Mouse (Mus musculus): ENCODE results near the gene Iqca. TPM values are rescaled to one million over a fixed set of nuclear protein-coding genes. Genes with fewer than 3 reads are reported as not detected.

Gene Iqca
- total RNA-seq, 2 experiments from 2014 or later: not detected

GRCm38 (mm10) chr1:90139729-90140128, 13.5 kb downstream of the Iqca start:
- DNase-seq (ENCODE audit: low spot score in 2 of 2): no peak

- DNase-seq (ENCODE audit: low spot score in 2 of 2): no peak
Observed at GRCm38 (mm10) chr1:90132402-90132801, 20.8 kb downstream of the Iqca start.

- no peak for DNase-seq (ENCODE audit: low spot score in 2 of 2)
Observed at GRCm38 (mm10) chr1:90131982-90132381, 21.2 kb downstream of the Iqca start.

GRCm38 (mm10) chr1:90124561-90124960, 28.6 kb downstream of the Iqca start:
- no peak for DNase-seq (ENCODE audit: low spot score in 2 of 2)

GRCm38 (mm10) chr1:90120706-90121105, 32.5 kb downstream of the Iqca start:
- DNase-seq (ENCODE audit: low spot score in 2 of 2): no peak

GRCm38 (mm10) chr1:90119214-90119613, 34.0 kb downstream of the Iqca start:
- DNase-seq (ENCODE audit: low spot score in 2 of 2): no peak

- no peak for DNase-seq (ENCODE audit: low spot score in 2 of 2)
Observed at GRCm38 (mm10) chr1:90117207-90117606, 36.0 kb downstream of the Iqca start.

GRCm38 (mm10) chr1:90114586-90114985, 38.6 kb downstream of the Iqca start:
- DNase-seq (ENCODE audit: low spot score in 2 of 2): no peak

- no peak for DNase-seq (ENCODE audit: low spot score in 2 of 2)
Observed at GRCm38 (mm10) chr1:90113655-90114244, 39.5 kb downstream of the Iqca start.

GRCm38 (mm10) chr1:90112669-90113068, 40.5 kb downstream of the Iqca start:
- DNase-seq (ENCODE audit: low spot score in 2 of 2): no peak

- DNase-seq (ENCODE audit: low spot score in 2 of 2): no peak
Observed at GRCm38 (mm10) chr1:90111198-90111839, 41.9 kb downstream of the Iqca start.

GRCm38 (mm10) chr1:90103896-90104487, 49.2 kb downstream of the Iqca start:
- DNase-seq (ENCODE audit: low spot score in 2 of 2): no peak

GRCm38 (mm10) chr1:90100360-90101232, 52.6 kb downstream of the Iqca start:
- no peak for DNase-seq (ENCODE audit: low spot score in 2 of 2)

GRCm38 (mm10) chr1:90092816-90093493, 60.2 kb downstream of the Iqca start:
- DNase-seq (ENCODE audit: low spot score in 2 of 2): no peak

GRCm38 (mm10) chr1:90088192-90088990, 64.8 kb downstream of the Iqca start:
- DNase-seq (ENCODE audit: low spot score in 2 of 2): no peak

- no peak for DNase-seq (ENCODE audit: low spot score in 2 of 2)
Observed at GRCm38 (mm10) chr1:90086461-90086860, 66.7 kb downstream of the Iqca start.

- DNase-seq (ENCODE audit: low spot score in 2 of 2): no peak
Observed at GRCm38 (mm10) chr1:90085526-90086157, 67.6 kb downstream of the Iqca start.

- no peak for DNase-seq (ENCODE audit: low spot score in 2 of 2)
Observed at GRCm38 (mm10) chr1:90076291-90076690, 76.9 kb downstream of the Iqca start.

GRCm38 (mm10) chr1:90074779-90075178, 78.4 kb downstream of the Iqca start:
- no peak for DNase-seq (ENCODE audit: low spot score in 2 of 2)
